Mouse (Mus musculus) R1 (cell line): ENCODE data around the gene Gabrb2.

ENCODE experiments used
- DNase-seq: peaks from one replicate; pipeline ENCODE4 v3.0.0-alpha.2; 2018; ENCODE audit warnings: low read depth, low spot score

Gene Gabrb2

DNA sequence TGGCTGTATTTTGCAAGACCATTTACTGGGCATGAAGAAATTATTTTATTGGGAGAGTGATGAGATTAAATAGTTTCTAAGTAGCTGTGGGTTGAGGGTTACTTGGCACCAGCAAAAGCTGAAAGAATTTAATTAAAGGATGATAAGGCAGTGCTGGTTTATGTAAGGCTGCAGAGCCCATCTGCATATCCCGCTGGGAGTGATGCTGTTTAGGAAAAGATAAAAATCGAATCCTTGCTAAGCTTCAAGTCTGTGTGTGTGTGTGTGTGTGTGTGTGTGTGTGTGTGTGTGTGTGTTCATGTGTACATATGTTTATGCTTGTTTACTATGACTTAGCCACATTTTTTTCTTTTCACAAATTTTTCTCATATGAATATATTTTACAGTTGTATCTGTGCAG, 113.0 kb downstream of the Gabrb2 start:
- DNase-seq: no peak

DNA sequence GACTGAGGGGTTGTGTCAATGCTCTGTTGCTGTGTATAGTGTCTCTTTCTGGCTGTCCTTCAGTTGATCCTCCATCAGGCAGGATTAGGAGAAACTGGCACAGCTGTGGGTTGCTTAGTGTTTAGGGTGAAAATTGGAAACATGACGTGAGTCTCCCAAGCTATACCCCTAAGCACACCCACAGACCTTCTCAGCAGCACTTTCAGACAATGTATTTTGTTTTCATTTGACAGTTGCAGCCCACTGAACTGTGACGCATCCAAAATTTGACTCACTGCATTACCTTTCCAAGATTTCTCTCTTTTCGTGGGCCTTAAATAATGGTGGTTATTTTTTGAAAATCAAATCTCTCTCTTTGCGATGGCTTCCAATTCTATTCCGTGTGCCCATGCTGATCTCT, 115.7 kb downstream of the Gabrb2 start:
- no peak for DNase-seq

DNA sequence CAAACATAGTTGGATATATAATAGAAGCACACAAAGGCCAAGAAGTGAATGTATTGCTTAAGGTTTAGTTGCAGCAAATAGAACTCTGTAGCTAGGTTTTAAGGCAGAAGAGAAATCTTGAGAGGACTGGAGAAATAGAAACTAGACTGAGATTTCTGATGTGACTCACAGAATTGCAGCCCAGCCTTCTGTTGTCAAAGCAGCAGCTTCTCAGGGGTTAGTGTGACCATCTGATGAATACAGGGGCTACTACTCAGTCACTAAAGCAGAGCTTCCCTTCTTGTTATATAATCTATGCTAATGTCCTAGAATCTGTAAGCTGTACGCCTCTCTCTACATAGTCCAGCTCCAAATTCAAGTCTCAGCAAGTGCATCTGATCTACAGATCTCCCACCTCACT, 116.3 kb downstream of the Gabrb2 start:
- DNase-seq: no peak

DNA sequence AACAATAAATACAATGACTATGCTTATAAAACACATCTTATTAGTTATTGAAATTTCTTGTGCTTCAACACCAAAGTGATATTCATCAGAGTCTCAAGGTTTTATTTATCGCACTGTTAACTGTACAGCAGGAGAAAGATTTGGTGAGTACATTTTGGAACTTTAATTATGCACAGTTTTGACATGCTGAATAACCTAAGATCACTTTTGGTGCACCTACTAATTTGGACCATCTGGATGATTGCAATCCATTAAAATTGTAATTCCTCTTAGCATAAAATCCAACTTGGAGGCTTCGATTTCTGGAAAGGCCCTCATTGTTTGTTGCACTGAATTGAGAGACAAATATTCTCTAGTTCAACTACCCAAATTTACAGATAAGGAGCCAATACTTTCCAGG, 123.3 kb downstream of the Gabrb2 start:
- DNase-seq: no peak

DNA sequence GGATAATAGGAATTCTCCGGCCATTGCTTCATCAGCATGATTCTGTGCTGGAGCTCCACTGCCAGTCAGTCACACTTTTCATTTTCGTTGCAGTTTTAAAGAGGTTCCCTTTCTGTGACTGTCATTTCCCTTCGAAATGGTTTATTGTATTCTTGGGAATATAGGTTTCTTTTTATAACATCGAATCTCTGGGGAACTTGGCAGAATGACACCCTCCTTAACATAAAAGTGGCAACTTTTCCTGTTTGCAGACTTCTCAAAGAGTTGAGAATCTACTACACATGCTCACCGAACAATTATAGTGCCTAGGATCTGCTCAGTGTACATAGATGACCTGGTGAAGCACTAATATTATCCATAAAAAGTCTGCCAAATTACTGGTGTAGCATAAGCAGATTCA, 146.5 kb downstream of the Gabrb2 start:
- DNase-seq: no peak

DNA sequence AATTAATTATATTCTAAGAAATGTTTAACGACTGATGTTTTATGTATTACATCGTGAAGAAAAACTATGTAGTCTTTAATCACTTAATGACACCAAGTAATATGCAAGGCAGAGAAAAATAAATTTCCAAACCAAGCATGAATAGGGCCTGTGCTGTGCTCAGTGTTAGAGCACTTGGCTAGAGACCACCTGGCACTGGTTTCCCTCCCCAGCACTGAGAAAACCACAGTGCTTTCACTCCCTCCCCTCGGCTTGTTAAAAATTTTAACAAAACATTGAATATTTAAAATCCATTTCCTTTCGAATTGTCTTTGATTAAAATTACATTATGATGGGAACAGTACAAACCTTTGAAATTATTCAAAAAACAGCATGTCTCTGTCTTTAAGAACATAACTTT, 151.9 kb downstream of the Gabrb2 start:
- DNase-seq: no peak

DNA sequence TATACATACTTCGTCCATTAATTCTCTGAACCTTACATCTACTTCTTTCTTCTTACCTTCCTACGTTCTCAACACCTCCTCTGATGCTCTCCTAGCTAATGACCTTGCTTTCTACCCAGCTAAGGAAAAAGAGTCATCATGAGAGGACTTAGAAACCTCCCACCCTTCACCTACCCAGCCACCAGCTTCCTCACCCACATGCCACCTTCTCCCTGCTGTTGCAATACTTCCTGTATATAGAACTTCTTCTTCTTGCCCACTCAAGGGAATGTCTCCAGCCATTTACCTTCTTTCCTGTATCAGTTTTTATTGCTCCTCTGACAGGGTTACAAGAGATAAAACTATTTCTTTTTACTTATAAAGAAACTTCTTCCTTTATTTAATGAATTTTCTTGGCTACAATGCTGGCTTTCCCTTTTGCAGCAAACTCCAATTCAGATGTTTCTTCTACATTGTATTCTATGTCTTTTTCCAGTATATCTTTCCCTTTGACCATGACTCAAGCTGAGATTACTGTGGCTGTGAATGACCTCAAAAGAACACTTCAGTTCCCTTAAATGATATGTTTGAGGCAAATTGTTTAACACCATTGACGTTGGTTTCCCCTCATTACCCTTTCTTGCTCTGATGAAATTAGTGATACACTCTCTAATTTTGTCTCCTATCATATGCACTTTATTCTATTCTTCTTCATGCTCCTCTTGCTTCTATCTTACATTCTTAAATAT, 155.8 kb downstream of the Gabrb2 start:
- no peak for DNase-seq

DNA sequence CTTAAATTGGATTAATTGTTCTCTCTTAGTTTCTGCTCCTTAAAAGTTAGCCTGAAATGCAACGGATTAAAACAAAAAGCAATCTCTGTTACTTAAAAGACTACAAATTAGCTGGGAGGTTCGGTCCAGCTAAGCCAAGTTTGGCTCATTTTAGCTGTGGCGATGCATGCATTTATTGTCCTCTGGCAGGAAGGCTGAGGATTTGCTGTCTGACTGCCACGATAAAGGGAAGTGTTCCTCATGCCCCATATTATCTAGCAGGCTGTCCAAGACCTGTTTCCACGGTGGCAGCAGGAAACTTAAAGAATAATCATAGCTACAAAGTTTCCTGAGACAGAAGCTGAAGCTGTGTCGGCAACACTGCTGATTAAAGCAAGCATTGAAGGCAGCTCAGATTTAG, 160.2 kb downstream of the Gabrb2 start:
- DNase-seq: no peak

DNA sequence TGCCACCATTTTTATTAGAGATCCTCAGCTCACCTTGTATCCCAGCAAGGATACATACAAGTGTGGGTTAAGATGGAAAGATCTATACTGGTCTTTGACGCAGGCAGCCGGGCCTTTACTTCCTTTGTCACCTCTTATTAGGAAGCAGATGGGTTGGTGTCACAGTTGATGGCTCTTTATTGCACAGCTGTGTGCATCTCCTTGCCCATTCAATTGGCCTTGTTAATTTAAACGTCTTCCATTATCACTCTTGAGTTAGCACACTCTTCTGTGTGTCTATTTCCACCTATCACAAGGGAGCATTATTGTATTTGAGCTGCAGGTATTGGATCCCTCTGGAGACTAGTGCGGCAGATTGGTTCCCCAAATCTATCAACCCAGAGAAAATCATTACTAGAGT, 161.6 kb downstream of the Gabrb2 start:
- no peak for DNase-seq

DNA sequence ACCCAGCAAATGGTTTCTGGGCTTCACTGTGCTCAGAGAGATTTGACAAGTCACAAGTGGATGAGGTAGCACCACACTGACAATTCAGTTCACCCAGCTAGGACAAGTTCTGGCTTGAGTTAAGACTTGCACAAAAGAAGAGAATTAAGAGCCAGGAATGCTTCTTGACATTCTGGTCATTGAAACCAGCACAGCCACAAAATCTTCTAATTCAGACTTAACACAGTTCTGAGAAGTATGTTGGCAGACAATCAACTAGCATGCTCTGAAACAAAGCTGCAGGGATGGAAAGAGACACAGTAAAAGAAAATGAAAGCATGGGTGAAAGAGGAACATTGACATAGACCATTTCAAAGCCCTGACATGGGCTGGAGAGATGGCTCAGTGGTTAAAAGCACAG, 162.2 kb downstream of the Gabrb2 start:
- DNase-seq: no peak

DNA sequence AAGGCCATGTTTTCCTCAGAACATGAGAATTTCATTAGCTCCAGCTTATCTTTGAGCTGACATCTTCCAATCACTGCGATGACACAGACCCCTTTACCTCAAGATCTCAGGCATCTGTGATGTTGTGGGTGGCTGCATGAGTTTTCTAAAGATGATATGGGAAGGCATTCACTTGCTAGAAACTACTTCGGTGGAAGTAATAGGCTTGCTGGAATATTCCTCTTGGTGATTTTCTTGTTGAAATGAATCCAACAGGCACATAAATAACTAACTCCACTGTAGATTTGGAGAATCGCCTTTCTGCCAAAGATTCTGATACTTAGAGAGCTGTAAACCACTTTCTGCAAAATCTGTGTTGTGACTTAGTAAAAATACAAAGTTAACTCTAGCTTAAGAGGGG, 172.9 kb downstream of the Gabrb2 start:
- no peak for DNase-seq

DNA sequence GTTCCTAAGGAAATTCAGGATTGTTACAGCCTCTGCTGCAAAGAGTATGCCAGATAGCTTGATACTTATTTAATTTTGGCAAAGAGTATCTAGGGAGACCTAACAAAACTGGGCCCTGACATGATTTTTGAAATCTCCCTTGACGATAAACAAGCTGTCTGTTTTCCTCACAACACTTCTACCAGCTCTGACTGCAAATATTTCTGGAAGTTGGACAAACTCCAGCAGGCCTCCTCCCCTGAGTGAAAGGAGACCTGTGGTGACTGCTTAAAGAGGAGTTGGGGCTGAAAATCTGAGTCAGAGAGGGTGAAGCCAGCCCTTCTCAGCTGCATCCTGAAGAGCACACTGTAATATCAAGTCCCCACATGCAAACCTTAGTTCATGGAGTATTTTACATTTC, 186.7 kb downstream of the Gabrb2 start:
- no peak for DNase-seq

DNA sequence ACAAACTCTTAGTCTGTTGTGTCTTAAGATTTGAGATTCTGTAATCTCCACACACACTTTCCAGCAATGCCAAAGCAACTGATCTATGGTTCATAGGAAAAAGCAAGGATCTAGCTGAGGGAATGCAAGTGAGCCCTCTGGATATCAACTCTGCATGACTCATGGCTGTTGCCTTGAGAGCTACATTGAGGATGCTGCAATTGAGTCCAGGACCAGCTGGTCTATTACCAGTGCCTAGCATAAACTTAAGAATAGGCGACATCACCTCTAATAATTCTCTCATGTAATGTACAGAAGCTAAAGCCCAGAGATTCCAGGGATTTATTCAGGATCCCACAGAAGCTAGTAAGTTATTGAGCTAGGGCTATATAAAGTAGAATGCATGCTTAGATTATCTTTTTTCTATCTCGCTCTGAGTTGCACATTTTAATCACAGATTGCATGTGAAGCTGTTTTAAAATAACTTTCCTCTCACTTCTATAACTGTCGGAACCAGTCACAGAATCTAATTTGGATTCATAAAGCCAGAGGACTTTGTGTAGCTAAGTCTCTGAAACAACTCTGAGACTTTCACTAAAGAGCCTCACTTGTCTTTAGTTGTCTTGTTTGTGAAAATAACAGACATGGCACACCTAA, 189.7 kb downstream of the Gabrb2 start:
- DNase-seq: no peak

DNA sequence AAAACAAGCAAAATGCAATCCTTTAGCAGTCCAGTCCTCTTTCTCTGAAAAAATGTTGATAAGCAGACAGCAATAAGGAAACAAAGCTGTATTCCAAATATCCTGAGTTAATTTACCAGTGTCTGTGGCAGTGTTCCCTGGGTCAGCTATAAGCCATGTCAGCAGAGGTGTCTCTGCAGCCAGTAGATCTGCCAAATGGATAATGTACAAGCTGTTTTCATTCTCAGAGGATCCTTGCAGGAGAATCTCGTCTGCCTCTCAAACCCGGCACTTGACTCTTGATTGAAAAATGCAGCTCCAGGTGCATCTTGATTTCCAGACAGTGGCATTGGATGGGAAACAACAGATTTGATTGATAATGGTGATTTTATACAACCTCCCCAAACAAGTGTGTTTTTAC, 198.6 kb downstream of the Gabrb2 start:
- no peak for DNase-seq

DNA sequence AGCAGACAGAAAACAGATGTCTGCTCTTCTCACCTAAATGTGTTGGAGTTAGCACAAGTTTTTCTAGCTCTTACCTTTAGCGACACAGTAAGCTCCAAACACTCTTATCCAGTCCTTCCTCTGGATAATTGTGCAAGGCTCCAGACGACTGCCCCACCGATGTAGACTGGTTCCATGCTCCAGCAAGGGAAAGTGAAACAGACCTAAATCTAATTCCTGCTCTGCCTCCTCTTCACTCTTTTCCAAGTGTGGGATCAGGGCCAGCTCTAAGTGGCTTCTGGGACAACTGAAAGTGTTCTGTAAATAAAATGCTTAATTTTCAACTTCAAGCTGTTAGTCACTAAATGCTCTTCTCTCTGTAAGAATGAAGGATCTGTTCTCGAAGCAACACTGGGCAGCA, 201.6 kb downstream of the Gabrb2 start:
- DNase-seq: no peak

DNA sequence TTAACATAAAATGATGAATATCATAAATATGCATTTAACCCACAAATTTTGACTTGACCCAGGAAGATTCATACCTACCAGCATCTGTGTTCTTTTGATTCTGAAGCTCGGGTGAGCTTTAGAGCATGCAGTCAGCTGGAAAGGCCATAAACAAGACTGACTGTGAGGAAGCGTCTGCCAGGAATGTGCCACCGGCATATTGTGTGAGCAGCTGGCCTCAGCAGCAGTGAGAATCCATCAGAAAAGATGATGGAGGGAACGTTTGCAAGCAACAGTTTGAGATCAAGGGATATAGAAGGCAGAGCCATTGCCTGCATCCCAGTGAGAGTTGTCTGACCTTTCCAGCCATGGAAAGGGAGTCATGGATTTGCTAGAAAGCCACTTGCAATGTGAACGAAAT, 230.6 kb downstream of the Gabrb2 start:
- DNase-seq: no peak

DNA sequence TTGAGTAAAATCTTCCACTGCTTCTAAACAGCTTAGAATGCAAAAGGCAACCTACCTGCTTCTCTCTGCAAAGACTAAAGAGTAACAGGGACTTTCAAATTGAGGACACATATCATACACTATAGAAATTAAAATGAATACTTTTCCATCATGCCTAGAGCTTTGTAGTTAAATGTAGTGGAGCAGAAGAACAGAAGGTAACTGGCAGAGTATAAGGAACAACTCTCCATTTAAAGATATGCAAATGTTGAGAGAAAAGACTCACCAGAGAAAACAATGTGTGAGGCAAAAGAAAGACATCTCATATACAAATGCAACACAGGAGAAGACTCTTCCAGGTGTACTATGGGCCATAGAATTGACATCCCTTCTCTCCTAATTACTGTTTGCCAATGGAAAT, 232.0 kb downstream of the Gabrb2 start:
- no peak for DNase-seq

DNA sequence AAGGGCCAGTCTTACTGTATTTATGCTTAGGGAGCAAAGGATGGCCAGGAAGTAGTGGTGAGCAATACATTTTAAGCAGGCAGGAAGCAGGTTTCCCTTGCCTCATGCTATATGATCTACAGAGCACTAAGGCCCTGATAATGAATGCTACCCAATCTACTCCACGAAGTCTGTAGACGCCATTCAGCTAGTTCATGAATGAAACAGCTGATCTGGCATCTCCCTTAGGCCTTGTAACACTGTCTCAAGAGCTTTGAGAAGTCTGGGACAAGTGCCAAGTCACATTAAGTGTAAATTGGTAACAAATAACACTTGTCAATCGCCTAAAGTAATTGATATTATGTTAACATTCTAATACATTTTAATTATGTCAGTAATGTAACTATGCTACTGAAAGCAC, 234.6 kb downstream of the Gabrb2 start:
- DNase-seq: no peak

DNA sequence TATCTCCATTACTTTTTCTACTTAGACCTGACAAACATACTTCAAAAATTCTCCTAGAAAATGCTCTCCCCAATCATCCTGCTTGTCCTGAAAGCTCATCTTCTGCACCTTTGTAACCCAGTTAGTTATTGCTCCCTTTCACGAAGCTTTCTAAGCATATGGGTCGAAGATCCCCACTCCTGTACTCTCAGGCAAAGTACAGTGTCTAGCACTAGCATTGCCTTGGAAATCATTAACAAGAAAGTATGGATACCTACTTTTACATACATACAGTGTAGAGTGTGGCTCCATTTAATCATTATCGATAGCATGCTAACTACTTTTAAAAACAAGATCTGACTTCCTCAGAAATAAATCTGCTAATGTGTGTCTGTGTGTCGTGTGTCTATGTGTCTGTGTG, 249.1 kb downstream of the Gabrb2 start:
- DNase-seq: no peak
